ENCODE assay signal across 8 mouse cellular contexts in genomic region chr4:106847591-106848289, GRCm38 (mm10). TPM values are rescaled to one million over a fixed set of nuclear protein-coding genes. Genes with fewer than 3 reads are reported as not detected.
DNase-seq lines count a peak whose midpoint lies in the region; ATAC-seq and TF ChIP-seq lines count a peak whose summit lies in the region.

No protein-coding gene starts in this region.

- intact Hi-C loops in heart, postnatal 10 days (cut with DNase I) = loop anchor here (2.0 kb wide), 1 partner anchor 19 kb away; no protein-coding TSS in a partner anchor

- 18% methylated on average over 9 of the region's 9 CpGs for whole genome bisulfite sequencing in midbrain, embryonic 13.5 days

- H3K4me1 ChIP-seq in embryonic fibroblast, embryonic 13.5 days (ENCODE audit: control insufficient read depth, insufficient read depth, low read length) = peaks cover 8% of the 10 kb centered on the region
- H3K4me1 ChIP-seq in midbrain, embryonic 13.5 days (replicated peaks) = peaks cover 22% of the 10 kb centered on the region

- TF ChIP-seq POLR2A in embryonic fibroblast, embryonic 13.5 days (IDR thresholded peaks at IDR 0.05; ENCODE audit: low read depth, low read length) = peak; percentile 53

- no peak for TF ChIP-seq CTCF in embryonic fibroblast, embryonic 13.5 days (IDR thresholded peaks at IDR 0.05; ENCODE audit: borderline replicate concordance, insufficient read depth, low read length)

- no peak overlapping the region for H3K4me3 ChIP-seq in embryonic fibroblast, embryonic 13.5 days (ENCODE audit: insufficient read depth, low read length)
- H3K4me3 ChIP-seq in midbrain, embryonic 13.5 days (replicated peaks) = no peak overlapping the region

- peak overlapping the region; percentile 77 for H3K27ac ChIP-seq in embryonic fibroblast, embryonic 13.5 days (ENCODE audit: insufficient read depth, low read length)
- peak overlapping the region; percentile 25 for H3K27ac ChIP-seq in midbrain, embryonic 13.5 days

- peak overlapping the region; percentile 28; the same call in 1 of the 2 replicates for H3K9ac ChIP-seq in midbrain, embryonic 13.5 days (replicated peaks)

- DNase-seq in heart, adult 11 months = peak; percentile 98
- no peak for DNase-seq in heart, adult 8-10 months (ENCODE audit: low spot score)
- peak; percentile 74 for DNase-seq in heart, postnatal 10 days
- DNase-seq in kidney, postnatal 4 days = peak; percentile 84 to 91
- DNase-seq in thymus, postnatal 25 days = no peak
- no peak for DNase-seq in right cerebral cortex, postnatal 10 days (ENCODE audit: low spot score in 2 of 2)

- H3K27me3 ChIP-seq in midbrain, embryonic 13.5 days = no peaks in the 10 kb centered on the region

- H3K9me3 ChIP-seq in midbrain, embryonic 13.5 days = no peaks in the 10 kb centered on the region

- no peaks in the 10 kb centered on the region for H3K36me3 ChIP-seq in midbrain, embryonic 13.5 days

- ATAC-seq in midbrain, embryonic 13.5 days = peak; percentile 37

- no peak overlapping the region for H3K4me2 ChIP-seq in midbrain, embryonic 13.5 days (replicated peaks)

RNA-seq across cellular contexts. Expression of gene Acot11, which starts 42.9 kb away (rescaled TPM):
- 10 to 100 TPM; 26.2 to 44.3 (median 36.4) TPM for total RNA-seq in heart, adult 8-10 months (2022)
- polyA plus RNA-seq in embryonic fibroblast, embryonic 13.5 days (2011; ENCODE audit: insufficient read length, low read depth, missing spikeins) = 3.9 and 4.8 TPM in 2 replicates
- total RNA-seq in heart, postnatal 10 days (2021) = 10 to 100 TPM; 12.8 to 26.7 TPM
- 1.00 and 1.4 TPM in 2 replicates for polyA plus RNA-seq in midbrain, embryonic 13.5 days (2015; fragmentation: Nextera tagmentation; extraction: Ambion mirVana)

Comparison
In these comparisons a context has a peak if more than half of its experiments do, and no peak if none do; other contexts are left out.
1. DNase-seq: peak in heart, adult 11 months (single experiment), heart, postnatal 10 days (2 of 2) and kidney, postnatal 4 days (2 of 2); none in heart, adult 8-10 months (single experiment), thymus, postnatal 25 days (single experiment) and right cerebral cortex, postnatal 10 days (0 of 2).